Mouse (Mus musculus) liver, postnatal 0 days (tissue): Measurements from ENCODE around the gene Enpp7. TPM values are rescaled to one million over a fixed set of nuclear protein-coding genes. Genes with fewer than 3 reads are reported as not detected.

Experiments
- ATAC-seq: fragments of 200-750 bp; cut with Nextera tagmentation; 2 replicates; pipeline ENCODE4 v1.8.0; 2017; ENCODE audit warnings: mild to moderate bottlenecking, moderate library complexity
- DNase-seq: peaks from one replicate; pipeline ENCODE4 v3.0.0-alpha.2; 2016
- H3K27ac ChIP-seq: fragments of 300-500 bp; sonication (generic); 2 replicates; pipeline ENCODE4 v1.5.1; 2014; ENCODE audit warnings: antibody characterized with exemption, moderate library complexity, mild to moderate bottlenecking, low read depth
- H3K27me3 ChIP-seq: fragments of 300-500 bp; sonication (generic); 2 replicates; pipeline ENCODE4 v1.6.1; 2014; ENCODE audit warnings: low read length, control low read depth, mixed read lengths; ENCODE audit not compliant: insufficient read depth
- H3K36me3 ChIP-seq: fragments of 300-500 bp; sonication (generic); replicated peaks from 2 replicates; pipeline ENCODE4 v1.6.1; 2014; ENCODE audit warnings: mild to moderate bottlenecking, control low read depth, low read length, moderate library complexity, mixed read lengths; ENCODE audit not compliant: insufficient read depth
- H3K4me1 ChIP-seq: fragments of 300-500 bp; sonication (generic); 2 replicates; pipeline ENCODE4 v1.6.1; 2014; ENCODE audit warnings: antibody characterized with exemption, mild to moderate bottlenecking, control low read depth; ENCODE audit not compliant: insufficient read depth
- H3K4me2 ChIP-seq: fragments of 300-500 bp; sonication (generic); 2 replicates; pipeline ENCODE4 v1.6.1; 2014; ENCODE audit warnings: low read depth, mild to moderate bottlenecking, low read length, moderate library complexity, mixed read lengths
- H3K4me3 ChIP-seq: fragments of 300-500 bp; sonication (generic); 2 replicates; pipeline ENCODE4 v1.5.1; 2014; ENCODE audit warnings: low read depth, low read length
- H3K9ac ChIP-seq: fragments of 300-500 bp; sonication (generic); replicated peaks from 2 replicates; pipeline ENCODE4 v1.6.1; 2014; ENCODE audit warnings: mild to moderate bottlenecking, moderate library complexity
- H3K9me3 ChIP-seq: fragments of 300-500 bp; sonication (generic); 2 replicates; pipeline ENCODE4 v1.6.1; 2016; ENCODE audit warnings: mild to moderate bottlenecking, control low read depth, low read length, mixed read lengths
- CTCF ChIP-seq: sonication (generic); IDR thresholded peaks from 2 replicates; pipeline ENCODE4 v1.5.1; 2016; ENCODE audit warnings: antibody characterized with exemption, low read depth
- EP300 ChIP-seq: IDR thresholded peaks from 2 replicates; pipeline ENCODE4 v1.6.1; 2016; ENCODE audit warnings: antibody characterized with exemption, low read depth, mild to moderate bottlenecking
- WGBS: fragments of 180-500 bp; shearing (Covaris S2); extraction: QIAGEN DNeasy Blood & Tissue Kit; methylation state at CpG from one replicate; pipeline ENCODE4 v1.1.7; 2014; ENCODE audit not compliant: insufficient replicate concordance; 5-methylcytosine and 5-hydroxymethylcytosine counted together
- polyA plus RNA-seq: library from polyadenylated mRNA; unstranded; fragments of >200 nt; fragmentation: Nextera tagmentation; extraction: Ambion mirVana; gene quantifications from 2 replicates; pipeline ENCODE4 v1.2.1, GENCODE M21; 2015

Gene Enpp7
- polyA plus RNA-seq, 1 experiment from 2014 or later, result not detected

- TF ChIP-seq CTCF (no peak), EP300 (no peak)
- H3K9ac ChIP-seq, result no peak overlapping the region
- no peaks in the 10 kb centered on the region for H3K4me1 ChIP-seq
- DNase-seq, result no peak
- 68% methylated on average over 2 of the region's 2 CpGs for WGBS
- H3K4me2 ChIP-seq, result no peak overlapping the region
- no peak for ATAC-seq
- no peaks in the 10 kb centered on the region for H3K36me3 ChIP-seq
- H3K27ac ChIP-seq, result no peak overlapping the region
- peaks cover 18% of the 10 kb centered on the region for H3K27me3 ChIP-seq
- H3K9me3 ChIP-seq, result no peaks in the 10 kb centered on the region
- no peak overlapping the region for H3K4me3 ChIP-seq
These were observed 12.9 kb downstream of the Enpp7 start for GRCm38 (mm10) chr11:119000877-119001276.

GRCm38 (mm10) chr11:119001493-119002128 is 13.6 kb downstream of the Enpp7 start:
- peaks cover 18% of the 10 kb centered on the region for H3K27me3 ChIP-seq
- H3K27ac ChIP-seq, result no peak overlapping the region
- TF ChIP-seq CTCF (no peak), EP300 (no peak)
- H3K9ac ChIP-seq, result no peak overlapping the region
- no peak for DNase-seq
- H3K36me3 ChIP-seq, result no peaks in the 10 kb centered on the region
- H3K4me3 ChIP-seq, result no peak overlapping the region
- H3K4me1 ChIP-seq, result no peaks in the 10 kb centered on the region
- ATAC-seq, result no peak
- WGBS, result 49% methylated on average over 4 of the region's 4 CpGs
- no peaks in the 10 kb centered on the region for H3K9me3 ChIP-seq
- no peak overlapping the region for H3K4me2 ChIP-seq

GRCm38 (mm10) chr11:119005547-119006275 is 17.7 kb downstream of the Enpp7 start:
- no peaks in the 10 kb centered on the region for H3K4me1 ChIP-seq
- no peaks in the 10 kb centered on the region for H3K36me3 ChIP-seq
- DNase-seq, result no peak
- H3K4me3 ChIP-seq, result no peak overlapping the region
- no peak for TF ChIP-seq CTCF
- H3K9me3 ChIP-seq, result no peaks in the 10 kb centered on the region
- no peak overlapping the region for H3K9ac ChIP-seq
- H3K27ac ChIP-seq, result no peak overlapping the region
- 51% methylated on average over 10 of the region's 10 CpGs for WGBS
- peaks cover 3% of the 10 kb centered on the region; the same call in 1 of the 2 replicates for H3K27me3 ChIP-seq
- no peak for ATAC-seq
- no peak overlapping the region for H3K4me2 ChIP-seq

- no peak for DNase-seq
- Histone ChIP-seq H3K4me1 (no peaks in the 10 kb centered on the region), H3K4me3 (no peak overlapping the region), H3K27me3 (no peaks in the 10 kb centered on the region), H3K9ac (no peak overlapping the region), H3K36me3 (no peaks in the 10 kb centered on the region), H3K4me2 (no peak overlapping the region), H3K9me3 (no peaks in the 10 kb centered on the region), H3K27ac (no peak overlapping the region)
- no peak for ATAC-seq
- WGBS, result 53% methylated on average over 3 of the region's 3 CpGs
- TF ChIP-seq CTCF (peak; percentile 11; the same call in 1 of the 2 replicates), EP300 (no peak)
These were observed 18.5 kb downstream of the Enpp7 start for GRCm38 (mm10) chr11:119006462-119006861.

GRCm38 (mm10) chr11:119007461-119008456 is 19.8 kb downstream of the Enpp7 start:
- DNase-seq (peak; percentile 35), ATAC-seq (peak; percentile 87)
- no peak overlapping the region for H3K27ac ChIP-seq
- no peaks in the 10 kb centered on the region for H3K9me3 ChIP-seq
- no peaks in the 10 kb centered on the region for H3K36me3 ChIP-seq
- H3K4me1 ChIP-seq, result no peaks in the 10 kb centered on the region
- H3K9ac ChIP-seq, result no peak overlapping the region
- H3K4me2 ChIP-seq, result peak overlapping the region; percentile 48
- H3K4me3 ChIP-seq, result 0 out of 2 replicates have a peak overlapping the region, but pooled peaks have one; percentile 19
- WGBS, result 25% methylated on average over 21 of the region's 21 CpGs
- H3K27me3 ChIP-seq, result no peaks in the 10 kb centered on the region
- TF ChIP-seq EP300 (no peak), CTCF (no peak)

- H3K9ac ChIP-seq, result no peak overlapping the region
- TF ChIP-seq CTCF, result no peak
- no peak for TF ChIP-seq EP300
- H3K27me3 ChIP-seq, result 0 out of 2 replicates have a peak, but pooled peaks cover 2% of the 10 kb centered on the region
- H3K36me3 ChIP-seq, result no peaks in the 10 kb centered on the region
- no peaks in the 10 kb centered on the region for H3K4me1 ChIP-seq
- no peak for ATAC-seq
- no peak overlapping the region for H3K4me2 ChIP-seq
- H3K9me3 ChIP-seq, result no peaks in the 10 kb centered on the region
- H3K4me3 ChIP-seq, result no peak overlapping the region
- H3K27ac ChIP-seq, result no peak overlapping the region
- 70% methylated on average over 7 of the region's 7 CpGs for WGBS
- no peak for DNase-seq
These were observed 26.5 kb downstream of the Enpp7 start for GRCm38 (mm10) chr11:119014455-119014854.
